Mouse (Mus musculus) cerebellum, adult (tissue): ENCODE measurements around the gene Axin2.

Experiments
- ATAC-seq: cut with Nextera tagmentation; 2 replicates; pipeline ENCODE4 v1.9.2; 2017; ENCODE audit warnings: mild to moderate bottlenecking, moderate library complexity, mixed read lengths; ENCODE audit not compliant: insufficient number of reproducible peaks, low FRiP score, low TSS enrichment

Axin2 gene

DNA sequence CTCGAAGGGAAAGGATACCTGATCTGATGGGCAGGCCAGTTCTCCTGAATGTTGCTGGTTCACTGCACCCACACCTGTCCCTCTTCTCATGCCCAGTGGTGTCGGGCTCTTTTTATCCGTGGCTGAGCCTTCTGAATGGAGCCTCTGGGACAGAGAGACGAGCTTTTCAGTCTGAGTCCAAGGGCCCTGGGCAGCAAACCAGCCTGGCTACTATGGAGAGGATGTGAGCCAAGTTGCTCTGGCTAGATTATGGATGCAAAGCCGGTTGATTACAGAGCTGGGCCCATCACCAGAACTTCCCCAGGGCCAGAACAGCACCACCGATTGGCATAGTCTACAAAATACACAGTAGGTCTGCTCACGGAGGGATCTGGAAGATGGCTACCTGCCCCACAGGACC lies 18.5 kb upstream of the Axin2 start:
- ATAC-seq, result no peak

- no peak for ATAC-seq
These were observed 17.8 kb upstream of the Axin2 start for GRCm38 (mm10) chr11:108902303-108902702.

DNA sequence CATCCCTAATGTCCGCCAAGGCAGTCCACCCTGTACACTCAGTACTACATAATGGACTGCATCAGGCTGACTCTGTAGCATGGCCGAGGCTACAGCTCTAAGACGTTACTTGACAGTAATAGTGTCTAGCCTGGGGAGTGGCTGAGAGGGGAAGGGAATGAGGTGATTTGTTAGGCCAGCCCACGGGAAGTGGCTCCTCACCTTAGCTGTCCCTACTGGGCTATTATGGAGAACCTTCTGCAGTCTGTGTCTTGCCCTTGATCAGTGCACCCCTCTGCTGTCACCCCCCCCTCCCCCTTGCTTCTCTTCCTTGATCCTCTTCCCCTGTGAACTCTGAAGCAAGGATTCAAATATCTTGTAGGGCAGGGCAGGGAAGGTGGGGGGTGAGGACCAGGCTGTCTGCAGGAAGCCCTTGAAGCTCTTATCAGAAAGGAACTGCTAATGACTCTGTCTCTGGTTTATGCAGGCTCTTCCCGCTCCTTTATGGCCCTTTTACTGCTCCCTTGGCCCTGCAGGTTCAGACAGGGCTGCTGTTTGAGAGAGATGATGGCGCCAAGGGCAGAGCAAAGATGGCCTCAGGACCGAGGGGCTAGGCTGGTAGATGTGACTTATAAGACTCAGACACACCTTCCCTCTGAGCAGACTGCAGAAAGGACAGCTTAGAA lies 13.4 kb upstream of the Axin2 start:
- ATAC-seq, result no peak

GRCm38 (mm10) chr11:108909396-108910195 lies 10.6 kb upstream of the Axin2 start:
- ATAC-seq, result no peak

- no peak for ATAC-seq
These were observed 9.7 kb upstream of the Axin2 start for GRCm38 (mm10) chr11:108910328-108910886.

- no peak for ATAC-seq
These were observed 9.2 kb upstream of the Axin2 start for GRCm38 (mm10) chr11:108910903-108911302.

GRCm38 (mm10) chr11:108912174-108912573 lies 8.0 kb upstream of the Axin2 start:
- ATAC-seq, result no peak

- no peak for ATAC-seq
These were observed 2.5 kb upstream of the Axin2 start for GRCm38 (mm10) chr11:108917422-108918324.

GRCm38 (mm10) chr11:108920636-108921505 lies 722 bp downstream of the Axin2 start:
- ATAC-seq, result 0 out of 2 replicates have a peak, but pooled peaks have one; percentile 38

GRCm38 (mm10) chr11:108921506-108922455 lies 1.6 kb downstream of the Axin2 start:
- no peak for ATAC-seq

DNA sequence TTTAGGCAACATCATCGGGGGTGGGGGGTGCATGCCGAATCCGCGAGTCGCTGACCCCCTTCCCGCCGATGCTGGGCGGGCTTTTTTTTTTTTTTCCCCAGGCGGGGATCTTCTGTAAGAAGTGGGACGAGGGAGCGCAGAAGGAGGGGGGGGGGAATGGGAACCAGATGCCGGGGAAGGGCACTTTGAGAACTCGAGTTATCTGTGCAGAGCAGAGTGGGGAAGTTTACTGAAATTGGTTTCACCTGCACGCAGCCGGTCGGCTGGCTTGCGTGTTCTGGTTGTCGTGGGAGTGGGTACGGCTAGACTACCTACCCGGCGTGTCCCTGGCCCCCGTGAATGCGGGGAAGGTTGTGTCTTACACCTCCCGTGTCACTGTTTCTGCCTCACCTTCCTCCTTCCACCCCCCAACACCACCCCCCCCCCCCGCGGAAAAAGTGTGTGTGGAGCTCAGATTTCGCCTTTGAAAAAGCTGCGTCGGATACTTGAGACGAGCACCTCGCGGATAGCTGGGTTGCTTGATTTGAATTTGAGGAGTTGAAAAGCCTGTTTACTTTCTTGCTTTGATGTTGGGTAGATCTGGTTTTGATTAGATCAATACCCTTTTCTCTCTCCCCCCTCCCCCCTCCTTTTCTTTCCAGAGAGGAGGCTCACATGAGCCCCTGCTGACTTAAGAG lies 2.5 kb downstream of the Axin2 start:
- ATAC-seq, result no peak

- no peak for ATAC-seq
These were observed 3.0 kb downstream of the Axin2 start for GRCm38 (mm10) chr11:108923188-108923575.

DNA sequence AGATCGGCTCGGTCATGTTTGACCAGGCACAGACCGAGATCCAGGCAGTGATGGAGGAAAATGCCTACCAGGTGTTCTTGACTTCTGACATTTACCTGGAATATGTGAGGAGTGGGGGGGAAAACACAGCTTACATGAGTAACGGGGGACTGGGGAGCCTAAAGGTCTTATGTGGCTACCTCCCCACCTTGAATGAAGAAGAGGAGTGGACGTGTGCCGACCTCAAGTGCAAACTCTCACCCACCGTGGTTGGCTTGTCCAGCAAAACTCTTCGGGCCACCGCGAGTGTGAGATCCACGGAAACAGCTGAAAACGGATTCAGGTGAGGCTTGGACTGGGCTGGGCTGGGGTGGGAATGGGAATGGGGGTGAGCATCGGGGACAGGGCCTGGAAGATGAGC lies 3.6 kb downstream of the Axin2 start:
- no peak for ATAC-seq

DNA sequence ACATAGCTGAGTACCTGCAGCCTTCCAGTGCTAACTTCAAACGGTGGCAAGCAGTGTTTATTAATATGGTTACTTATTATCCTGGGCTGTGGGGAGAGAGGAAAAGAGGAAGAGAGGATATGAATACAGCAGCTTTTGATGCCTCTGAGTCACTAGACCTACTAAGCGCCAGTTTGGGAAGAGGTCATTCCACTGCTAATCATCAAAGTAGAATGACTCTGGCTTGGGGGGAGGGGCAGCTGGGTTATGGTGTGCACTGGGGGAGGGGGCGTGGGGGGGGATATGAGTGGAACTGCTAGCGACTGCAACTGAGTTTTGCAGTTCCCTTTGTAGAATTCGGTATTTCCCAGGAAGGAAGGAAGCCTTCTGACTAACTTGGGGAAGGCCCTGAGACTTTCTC lies 4.2 kb downstream of the Axin2 start:
- no peak for ATAC-seq

GRCm38 (mm10) chr11:108925202-108925601 lies 5.1 kb downstream of the Axin2 start:
- ATAC-seq, result no peak

- no peak for ATAC-seq
These were observed 5.7 kb downstream of the Axin2 start for GRCm38 (mm10) chr11:108925826-108926225.

DNA sequence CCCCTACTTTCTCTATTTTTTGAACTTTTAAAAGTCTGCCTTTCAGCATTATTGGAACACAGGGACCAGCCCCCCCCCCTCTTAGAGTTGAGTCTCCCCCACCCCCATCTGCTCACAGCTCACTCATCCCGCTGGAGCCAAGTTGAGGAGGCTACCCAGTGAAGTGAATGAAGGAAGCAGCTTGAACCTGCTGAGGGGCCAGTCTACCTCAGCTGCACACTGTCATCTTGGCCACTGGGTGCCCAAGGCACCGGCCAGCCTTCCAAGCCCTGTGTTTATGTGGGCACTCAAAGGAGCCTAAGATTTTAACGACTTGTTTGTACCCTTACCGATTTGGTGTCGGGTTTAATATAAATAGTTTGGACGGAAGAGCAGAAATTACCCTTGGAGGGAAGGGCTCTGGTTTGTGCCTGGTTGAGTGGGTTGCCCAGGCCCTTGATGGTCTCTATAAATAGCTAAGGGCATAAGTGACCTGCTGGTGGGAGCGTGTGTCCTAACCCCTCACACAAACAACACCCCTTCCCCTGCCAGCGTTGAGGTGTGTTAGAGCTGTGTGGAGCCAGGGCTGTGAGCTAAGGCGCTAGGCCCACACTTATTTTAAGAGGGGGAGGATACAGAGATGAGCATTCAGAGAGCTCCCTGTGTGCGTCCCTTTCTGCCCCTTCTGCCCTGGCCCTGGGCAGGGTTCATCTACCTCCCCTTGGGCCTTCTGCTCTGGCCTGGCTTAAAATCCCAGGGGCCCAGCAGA lies 6.4 kb downstream of the Axin2 start:
- ATAC-seq, result no peak
